Mouse (Mus musculus) spleen, embryonic (tissue): ENCODE results near the gene Pou2af1.

Experiments used
- CTCF ChIA-PET: fragments of 350-600 bp; sonication (Branson Sonifier 250); formaldehyde crosslinking; loops from one replicate; lab custom pipeline; 2022; lab: Charles Lee

Pou2af1 gene

GRCm38 (mm10) chr9:51215949-51216348 lies 2.4 kb downstream of the Pou2af1 start:
- CTCF ChIA-PET = no interaction called here

DNA sequence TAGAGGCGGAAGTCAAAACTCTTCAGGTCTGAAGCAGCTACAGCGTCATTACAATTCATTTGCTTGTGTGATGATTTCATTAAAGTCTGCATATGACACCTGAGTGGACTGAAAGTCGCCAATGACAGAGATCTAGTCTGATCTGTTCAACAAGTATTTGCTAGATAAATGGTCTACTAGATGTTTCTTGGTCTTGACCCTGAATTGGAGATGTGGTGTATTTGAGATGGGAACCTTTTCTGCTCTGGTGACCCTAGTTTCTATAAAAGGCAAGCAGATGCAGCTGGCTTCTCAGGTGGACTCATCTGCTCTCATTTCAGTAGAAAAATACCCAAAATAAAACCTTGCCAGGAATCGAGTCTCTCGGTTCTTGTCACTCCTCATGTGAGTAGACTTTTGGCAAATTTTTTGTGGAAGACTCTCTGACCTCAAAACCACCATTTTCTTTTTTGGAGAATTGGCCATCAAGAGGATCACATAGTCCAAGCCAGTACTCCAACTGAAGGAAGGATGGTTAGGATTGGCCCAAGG lies 12.2 kb downstream of the Pou2af1 start:
- CTCF ChIA-PET = no interaction called here

DNA sequence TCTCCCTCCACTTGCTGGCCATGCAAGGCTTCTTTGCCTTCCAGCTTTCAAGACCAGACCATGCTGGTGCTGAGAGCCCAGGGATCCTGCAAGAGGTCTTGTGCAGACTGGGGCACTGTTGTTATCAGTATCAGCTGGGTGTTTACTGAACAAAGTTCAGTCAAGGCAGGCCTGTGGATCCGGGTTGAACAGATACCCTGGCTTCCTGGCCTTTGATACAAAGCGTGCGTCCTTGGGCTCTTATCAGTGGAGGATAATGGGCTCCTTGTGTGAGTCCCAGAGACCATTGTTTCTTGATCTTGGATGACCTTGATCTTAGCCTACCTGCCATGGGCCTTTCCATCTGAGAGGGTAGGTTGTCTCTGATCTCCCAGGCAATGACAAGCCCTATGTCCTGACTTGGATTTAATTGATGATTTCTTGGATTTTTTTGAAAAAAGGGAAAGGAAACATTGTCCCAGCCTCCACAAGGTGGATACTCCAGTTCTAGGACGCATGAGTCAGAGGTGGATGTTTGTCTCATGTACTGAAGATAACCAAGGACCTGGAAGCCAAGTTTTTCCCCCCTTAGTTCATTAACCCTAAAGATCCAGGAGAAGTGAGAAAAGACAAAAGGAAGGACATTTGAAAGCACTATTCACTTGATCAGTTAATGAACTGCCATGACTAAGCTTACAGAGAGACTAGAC lies 17.3 kb downstream of the Pou2af1 start:
- CTCF ChIA-PET = interaction anchor here (0.8 kb wide), 1 partner anchor 11 kb away, joined by 3 read pairs; no protein-coding TSS in a partner anchor

DNA sequence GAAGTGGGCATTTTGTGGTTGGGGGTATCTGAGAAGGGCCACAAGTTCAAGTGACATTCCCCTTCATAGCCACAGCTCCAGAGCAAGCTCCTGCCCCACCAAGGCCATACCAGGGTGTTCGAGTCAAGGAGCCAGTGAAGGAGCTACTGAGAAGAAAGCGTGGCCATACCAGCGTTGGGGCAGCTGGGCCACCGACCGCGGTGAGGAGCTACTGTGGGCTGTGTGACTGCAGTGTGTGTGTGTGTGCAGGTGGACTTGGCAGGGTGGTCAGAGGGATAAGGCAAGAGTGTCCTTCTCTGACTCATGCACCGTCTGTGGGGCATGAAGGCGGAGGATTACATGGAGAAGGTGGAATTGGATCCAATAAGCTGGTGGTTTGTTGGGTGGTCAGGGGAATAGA lies 18.7 kb downstream of the Pou2af1 start:
- CTCF ChIA-PET = interaction anchor here (0.6 kb wide), 1 partner anchor 48 kb away, joined by 7 read pairs; no protein-coding TSS in a partner anchor

DNA sequence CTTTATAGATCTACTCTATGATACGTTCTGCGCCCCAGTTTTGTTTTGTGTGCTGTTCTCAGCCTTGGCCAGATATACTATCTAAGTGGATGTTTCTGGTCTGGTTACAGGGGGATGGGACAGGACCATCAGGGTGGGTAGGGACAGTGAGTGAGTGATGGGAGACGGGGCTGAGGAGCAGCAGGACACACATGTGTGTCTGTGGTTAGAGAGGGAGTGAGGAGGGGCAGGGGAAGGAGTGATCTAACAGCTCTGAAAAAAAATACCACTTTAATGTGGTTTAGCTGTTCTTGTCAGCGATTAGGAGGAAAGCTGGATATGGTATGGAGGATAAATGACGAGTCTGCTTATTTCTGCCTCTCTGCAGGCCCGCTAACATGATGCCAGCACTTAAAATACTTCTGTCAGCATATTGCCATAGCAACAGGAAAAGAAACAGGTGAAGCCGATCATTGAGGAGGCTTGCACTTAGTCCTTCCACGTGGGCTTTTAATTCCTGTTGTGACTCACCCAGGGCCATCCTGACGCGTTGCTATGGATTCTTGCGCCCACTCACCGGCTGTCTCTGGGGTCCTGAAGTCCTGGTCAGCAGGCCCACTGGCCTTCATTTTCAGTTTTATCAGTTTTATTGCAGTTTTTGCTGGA lies 25.4 kb downstream of the Pou2af1 start:
- CTCF ChIA-PET = no interaction called here

DNA sequence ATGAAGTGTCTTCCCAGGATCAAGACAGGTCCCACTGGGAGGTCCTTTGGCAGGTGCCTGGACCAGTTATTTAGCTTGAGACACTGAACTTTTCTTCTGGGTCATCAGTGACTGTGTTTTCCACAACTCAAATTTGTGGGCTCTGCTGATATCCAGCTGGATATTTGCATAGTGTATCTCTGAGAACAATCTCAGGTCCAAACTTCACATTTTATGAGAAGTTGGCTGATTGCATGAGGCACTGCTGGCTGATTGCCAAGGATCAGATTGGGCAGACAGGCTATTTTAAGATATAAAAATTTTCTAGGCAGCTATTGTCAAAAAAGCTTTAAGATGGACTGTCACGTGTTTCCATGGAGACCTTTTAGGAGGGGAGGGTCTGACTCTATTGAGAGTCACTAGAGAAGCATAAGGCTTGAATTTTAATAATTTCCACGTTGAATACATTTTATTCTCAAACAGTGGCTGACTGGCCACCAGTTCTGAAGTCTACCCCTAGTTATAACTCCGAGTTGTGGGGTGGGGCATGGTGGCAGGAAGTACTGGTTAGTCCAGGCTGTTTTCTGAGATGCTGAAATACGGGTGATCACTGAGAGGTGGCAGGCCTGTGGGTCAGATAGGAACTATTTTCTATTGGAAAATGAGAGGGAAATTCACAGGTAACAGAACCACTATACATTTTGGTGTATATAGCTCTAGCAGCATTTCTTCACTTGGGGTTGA lies 43.4 kb downstream of the Pou2af1 start:
- CTCF ChIA-PET = no interaction called here

- CTCF ChIA-PET = interaction anchor here (1.1 kb wide), 1 partner anchor 15 kb away, joined by 3 read pairs; no protein-coding TSS in a partner anchor
These were observed 44.9 kb downstream of the Pou2af1 start for GRCm38 (mm10) chr9:51258426-51258825.

- CTCF ChIA-PET = no interaction called here
These were observed 55.3 kb downstream of the Pou2af1 start for GRCm38 (mm10) chr9:51268852-51269251.

GRCm38 (mm10) chr9:51271073-51271472 lies 57.6 kb downstream of the Pou2af1 start:
- CTCF ChIA-PET = no interaction called here

DNA sequence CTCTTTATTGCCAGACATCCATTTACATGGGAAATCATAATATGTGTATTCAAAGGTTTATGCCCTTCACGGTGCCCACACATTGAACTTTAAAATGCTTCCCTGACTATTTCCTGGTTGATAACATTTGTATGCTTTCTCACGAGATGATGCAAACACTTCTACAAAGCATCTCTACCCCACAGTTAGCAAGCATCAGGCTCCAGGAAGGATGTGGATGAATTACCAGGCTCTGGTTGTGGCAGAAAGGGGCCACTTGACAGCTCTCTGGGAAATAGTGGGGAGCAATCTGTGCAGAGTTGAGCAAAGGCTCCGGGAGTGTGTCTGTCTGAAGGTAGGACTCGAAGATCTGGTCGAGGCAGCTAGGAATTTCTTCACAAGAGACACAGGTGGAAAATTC lies 58.6 kb downstream of the Pou2af1 start:
- CTCF ChIA-PET = interaction anchor here (0.5 kb wide), 1 partner anchor 913 kb away, joined by 9 read pairs; no protein-coding TSS in a partner anchor

GRCm38 (mm10) chr9:51273581-51274154 lies 60.2 kb downstream of the Pou2af1 start:
- CTCF ChIA-PET = no interaction called here

DNA sequence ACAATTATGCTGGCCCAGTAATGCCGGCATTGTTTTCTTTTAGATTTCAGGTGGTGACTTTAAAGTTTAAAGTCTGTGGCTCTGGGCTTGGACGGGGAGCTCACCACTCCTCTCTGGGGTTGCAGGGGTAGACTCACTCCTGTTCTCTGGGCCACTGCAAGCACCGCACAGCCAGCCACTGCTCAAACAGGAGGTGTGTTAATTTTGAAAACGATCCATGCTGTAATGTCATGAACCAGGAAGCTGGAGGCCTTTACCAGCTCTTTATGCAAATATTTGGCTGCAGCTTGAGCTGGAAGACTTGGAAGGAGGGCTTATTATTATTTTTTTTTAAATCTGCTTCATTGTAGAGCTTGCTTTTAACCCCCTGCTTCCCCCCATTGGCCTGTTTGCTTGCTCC lies 61.2 kb downstream of the Pou2af1 start:
- CTCF ChIA-PET = no interaction called here

GRCm38 (mm10) chr9:51277834-51278498 lies 64.5 kb downstream of the Pou2af1 start:
- CTCF ChIA-PET = interaction anchor here (0.6 kb wide), 1 partner anchor 287 kb away, joined by 4 read pairs; no protein-coding TSS in a partner anchor

- CTCF ChIA-PET = interaction anchor here (0.6 kb wide), 1 partner anchor 288 kb away, joined by 4 read pairs; no protein-coding TSS in a partner anchor
These were observed 65.2 kb downstream of the Pou2af1 start, which contains the start of gene Colca2 for GRCm38 (mm10) chr9:51278500-51279381. Gene Colca2, minus strand, starts transcription at chr9:51278569.

- CTCF ChIA-PET = no interaction called here
These were observed 72.6 kb downstream of the Pou2af1 start for GRCm38 (mm10) chr9:51286079-51286478.
